Mouse (Mus musculus): ENCODE measurements at regions not wholly inside any gene's neighbourhood (a gene's known extent, or its start where the extent isn't known, plus 50 kb on each side); places are given as distances from the start of the nearest gene placed in this dataset.

- H3K4me3 ChIP-seq (replicated peaks; ENCODE audit: insufficient read depth, low read depth, low read length): no peak overlapping the region
Observed at GRCm38 (mm10) chr8:92613486-92613885, 60.6 kb upstream of the Irx6 start.

GRCm38 (mm10) chr8:92616341-92617115 is 57.6 kb upstream of the Irx6 start:
- TF ChIP-seq POLR2A (IDR thresholded peaks at IDR 0.05; ENCODE audit: borderline replicate concordance, insufficient read depth, low read length): no peak
- TF ChIP-seq CTCF (IDR thresholded peaks at IDR 0.05; ENCODE audit: borderline replicate concordance, insufficient read depth, low read depth, low read length): no peak
- Histone ChIP-seq H3K27ac (ENCODE audit: insufficient read depth, low read length) (no peak overlapping the region), H3K27me3 (ENCODE audit: control insufficient read depth, insufficient read depth, low read length) (no peaks in the 10 kb centered on the region), H3K4me1 (ENCODE audit: control insufficient read depth, insufficient read depth, low read length) (no peaks in the 10 kb centered on the region), H3K4me3 (replicated peaks; ENCODE audit: insufficient read depth, low read depth, low read length) (no peak overlapping the region)
- no peak for DNase-seq
- 46% methylated on average over 10 of the region's 10 CpGs for WGBS

More at GRCm38 (mm10) chr8:92613486-92613885, 60.6 kb upstream of the Irx6 start:
- no peaks in the 10 kb centered on the region for H3K4me1 ChIP-seq (ENCODE audit: control insufficient read depth, insufficient read depth, low read length)
- WGBS: 53% methylated on average over 4 of the region's 4 CpGs
- no peaks in the 10 kb centered on the region for H3K27me3 ChIP-seq (ENCODE audit: control insufficient read depth, insufficient read depth, low read length)
- DNase-seq: no peak
- TF ChIP-seq POLR2A (IDR thresholded peaks at IDR 0.05; ENCODE audit: borderline replicate concordance, insufficient read depth, low read length) (no peak), CTCF (IDR thresholded peaks at IDR 0.05; ENCODE audit: borderline replicate concordance, insufficient read depth, low read depth, low read length) (peak; percentile 32; the same call in 1 of the 2 replicates)
- H3K27ac ChIP-seq (ENCODE audit: insufficient read depth, low read length): no peak overlapping the region

GRCm38 (mm10) chr8:92618281-92618680 is 55.8 kb upstream of the Irx6 start:
- DNase-seq: no peak
- WGBS: 36% methylated on average over 14 of the region's 14 CpGs

More at GRCm38 (mm10) chr8:92618281-92618680, 55.8 kb upstream of the Irx6 start:
- no peaks in the 10 kb centered on the region for H3K27me3 ChIP-seq (ENCODE audit: control insufficient read depth, insufficient read depth, low read length)
- TF ChIP-seq POLR2A (IDR thresholded peaks at IDR 0.05; ENCODE audit: borderline replicate concordance, insufficient read depth, low read length) (no peak), CTCF (IDR thresholded peaks at IDR 0.05; ENCODE audit: borderline replicate concordance, insufficient read depth, low read depth, low read length) (no peak)
- no peaks in the 10 kb centered on the region for H3K4me1 ChIP-seq (ENCODE audit: control insufficient read depth, insufficient read depth, low read length)
- H3K4me3 ChIP-seq (replicated peaks; ENCODE audit: insufficient read depth, low read depth, low read length): no peak overlapping the region
- H3K27ac ChIP-seq (ENCODE audit: insufficient read depth, low read length): no peak overlapping the region
